Mouse (Mus musculus): ENCODE data around the gene Dpm2. TPM values are rescaled to one million over a fixed set of nuclear protein-coding genes. Genes with fewer than 3 reads are reported as not detected.

Dpm2 gene
- polyA plus RNA-seq, 1 experiment = 35.1 TPM

- no peaks in the 10 kb centered on the region for H3K36me3 ChIP-seq (ENCODE audit: control insufficient read depth, insufficient read depth, low read length, poor library complexity, severe bottlenecking)
- H3K9ac ChIP-seq (ENCODE audit: low read depth, poor library complexity, severe bottlenecking) = no peak overlapping the region
- no peak overlapping the region for H3K27ac ChIP-seq (ENCODE audit: insufficient read depth, low read length)
- peaks cover 9% of the 10 kb centered on the region for H3K4me1 ChIP-seq (ENCODE audit: control insufficient read depth, insufficient read depth, low read length)
- no peaks in the 10 kb centered on the region for H3K27me3 ChIP-seq (ENCODE audit: control insufficient read depth, insufficient read depth, low read length, poor library complexity, severe bottlenecking)
- no peaks in the 10 kb centered on the region for H3K9me3 ChIP-seq (replicated peaks; ENCODE audit: control insufficient read depth, insufficient read depth, low read length, poor library complexity, severe bottlenecking)
- no peak overlapping the region for H3K4me3 ChIP-seq (ENCODE audit: low read depth, low read length)
- TF ChIP-seq POLR2A (IDR thresholded peaks at IDR 0.05; ENCODE audit: insufficient read depth, low read length) (no peak), EP300 (IDR thresholded peaks at IDR 0.05; ENCODE audit: insufficient read depth, low read depth, low read length) (no peak), CTCF (IDR thresholded peaks at IDR 0.05; ENCODE audit: low read depth, low read length) (no peak)
Measured at GRCm38 (mm10) chr2:32541333-32541908, 29.2 kb upstream of the Dpm2 start.

GRCm38 (mm10) chr2:32541986-32542573 is 28.6 kb upstream of the Dpm2 start:
- no peak overlapping the region for H3K27ac ChIP-seq (ENCODE audit: insufficient read depth, low read length)
- H3K9me3 ChIP-seq (replicated peaks; ENCODE audit: control insufficient read depth, insufficient read depth, low read length, poor library complexity, severe bottlenecking) = no peaks in the 10 kb centered on the region
- no peaks in the 10 kb centered on the region for H3K27me3 ChIP-seq (ENCODE audit: control insufficient read depth, insufficient read depth, low read length, poor library complexity, severe bottlenecking)
- no peak overlapping the region for H3K9ac ChIP-seq (ENCODE audit: low read depth, poor library complexity, severe bottlenecking)
- H3K36me3 ChIP-seq (ENCODE audit: control insufficient read depth, insufficient read depth, low read length, poor library complexity, severe bottlenecking) = no peaks in the 10 kb centered on the region
- no peak overlapping the region for H3K4me3 ChIP-seq (ENCODE audit: low read depth, low read length)
- TF ChIP-seq EP300 (IDR thresholded peaks at IDR 0.05; ENCODE audit: insufficient read depth, low read depth, low read length) (no peak), CTCF (IDR thresholded peaks at IDR 0.05; ENCODE audit: low read depth, low read length) (no peak), POLR2A (IDR thresholded peaks at IDR 0.05; ENCODE audit: insufficient read depth, low read length) (no peak)
- H3K4me1 ChIP-seq (ENCODE audit: control insufficient read depth, insufficient read depth, low read length) = peaks cover 9% of the 10 kb centered on the region

- no peak for TF ChIP-seq EP300 (IDR thresholded peaks at IDR 0.05; ENCODE audit: insufficient read depth, low read depth, low read length)
- no peak for TF ChIP-seq POLR2A (IDR thresholded peaks at IDR 0.05; ENCODE audit: insufficient read depth, low read length)
- no peak for TF ChIP-seq CTCF (IDR thresholded peaks at IDR 0.05; ENCODE audit: low read depth, low read length)
- Histone ChIP-seq H3K4me1 (ENCODE audit: control insufficient read depth, insufficient read depth, low read length) (peaks cover 7% of the 10 kb centered on the region), H3K4me3 (ENCODE audit: low read depth, low read length) (no peak overlapping the region), H3K9ac (ENCODE audit: low read depth, poor library complexity, severe bottlenecking) (no peak overlapping the region), H3K9me3 (replicated peaks; ENCODE audit: control insufficient read depth, insufficient read depth, low read length, poor library complexity, severe bottlenecking) (no peaks in the 10 kb centered on the region), H3K27me3 (ENCODE audit: control insufficient read depth, insufficient read depth, low read length, poor library complexity, severe bottlenecking) (no peaks in the 10 kb centered on the region), H3K36me3 (ENCODE audit: control insufficient read depth, insufficient read depth, low read length, poor library complexity, severe bottlenecking) (no peaks in the 10 kb centered on the region), H3K27ac (ENCODE audit: insufficient read depth, low read length) (no peak overlapping the region)
Measured at GRCm38 (mm10) chr2:32543031-32543449, 27.6 kb upstream of the Dpm2 start.

GRCm38 (mm10) chr2:32546951-32547350 is 23.7 kb upstream of the Dpm2 start:
- no peak for TF ChIP-seq EP300 (IDR thresholded peaks at IDR 0.05; ENCODE audit: insufficient read depth, low read depth, low read length)
- no peak for TF ChIP-seq POLR2A (IDR thresholded peaks at IDR 0.05; ENCODE audit: insufficient read depth, low read length)
- TF ChIP-seq CTCF (IDR thresholded peaks at IDR 0.05; ENCODE audit: low read depth, low read length) = no peak
- Histone ChIP-seq H3K4me3 (ENCODE audit: low read depth, low read length) (no peak overlapping the region), H3K9ac (ENCODE audit: low read depth, poor library complexity, severe bottlenecking) (no peak overlapping the region), H3K27me3 (ENCODE audit: control insufficient read depth, insufficient read depth, low read length, poor library complexity, severe bottlenecking) (no peaks in the 10 kb centered on the region), H3K9me3 (replicated peaks; ENCODE audit: control insufficient read depth, insufficient read depth, low read length, poor library complexity, severe bottlenecking) (no peaks in the 10 kb centered on the region), H3K4me1 (ENCODE audit: control insufficient read depth, insufficient read depth, low read length) (no peaks in the 10 kb centered on the region), H3K27ac (ENCODE audit: insufficient read depth, low read length) (no peak overlapping the region), H3K36me3 (ENCODE audit: control insufficient read depth, insufficient read depth, low read length, poor library complexity, severe bottlenecking) (no peaks in the 10 kb centered on the region)

GRCm38 (mm10) chr2:32547380-32547779 is 23.3 kb upstream of the Dpm2 start:
- no peaks in the 10 kb centered on the region for H3K36me3 ChIP-seq (ENCODE audit: control insufficient read depth, insufficient read depth, low read length, poor library complexity, severe bottlenecking)
- no peaks in the 10 kb centered on the region for H3K4me1 ChIP-seq (ENCODE audit: control insufficient read depth, insufficient read depth, low read length)
- H3K4me3 ChIP-seq (ENCODE audit: low read depth, low read length) = no peak overlapping the region
- no peaks in the 10 kb centered on the region for H3K9me3 ChIP-seq (replicated peaks; ENCODE audit: control insufficient read depth, insufficient read depth, low read length, poor library complexity, severe bottlenecking)
- no peak overlapping the region for H3K9ac ChIP-seq (ENCODE audit: low read depth, poor library complexity, severe bottlenecking)
- no peak overlapping the region for H3K27ac ChIP-seq (ENCODE audit: insufficient read depth, low read length)
- no peaks in the 10 kb centered on the region for H3K27me3 ChIP-seq (ENCODE audit: control insufficient read depth, insufficient read depth, low read length, poor library complexity, severe bottlenecking)
- TF ChIP-seq EP300 (IDR thresholded peaks at IDR 0.05; ENCODE audit: insufficient read depth, low read depth, low read length) (no peak), CTCF (IDR thresholded peaks at IDR 0.05; ENCODE audit: low read depth, low read length) (no peak), POLR2A (IDR thresholded peaks at IDR 0.05; ENCODE audit: insufficient read depth, low read length) (no peak)

- no peak overlapping the region for H3K27ac ChIP-seq (ENCODE audit: insufficient read depth, low read length)
- no peaks in the 10 kb centered on the region for H3K27me3 ChIP-seq (ENCODE audit: control insufficient read depth, insufficient read depth, low read length, poor library complexity, severe bottlenecking)
- TF ChIP-seq EP300 (IDR thresholded peaks at IDR 0.05; ENCODE audit: insufficient read depth, low read depth, low read length) (no peak), CTCF (IDR thresholded peaks at IDR 0.05; ENCODE audit: low read depth, low read length) (no peak), POLR2A (IDR thresholded peaks at IDR 0.05; ENCODE audit: insufficient read depth, low read length) (no peak)
- H3K36me3 ChIP-seq (ENCODE audit: control insufficient read depth, insufficient read depth, low read length, poor library complexity, severe bottlenecking) = no peaks in the 10 kb centered on the region
- no peaks in the 10 kb centered on the region for H3K9me3 ChIP-seq (replicated peaks; ENCODE audit: control insufficient read depth, insufficient read depth, low read length, poor library complexity, severe bottlenecking)
- no peak overlapping the region for H3K9ac ChIP-seq (ENCODE audit: low read depth, poor library complexity, severe bottlenecking)
- H3K4me3 ChIP-seq (ENCODE audit: low read depth, low read length) = no peak overlapping the region
- no peaks in the 10 kb centered on the region for H3K4me1 ChIP-seq (ENCODE audit: control insufficient read depth, insufficient read depth, low read length)
Measured at GRCm38 (mm10) chr2:32547964-32548739, 22.5 kb upstream of the Dpm2 start.

All from ES-Bruce4 (cell line).